Mouse (Mus musculus): ENCODE measurements around the gene Phkb.

GRCm38 (mm10) chr8:85925574-85925973 is 84.8 kb downstream of the Phkb start:
- TF ChIP-seq CTCF (IDR thresholded peaks at IDR 0.05; ENCODE audit: low read depth) (no peak), EP300 (IDR thresholded peaks at IDR 0.05; ENCODE audit: low read depth) (no peak)
